Mouse (Mus musculus) heart, adult 2 months (tissue): ENCODE results near the gene Tmem256. TPM values are rescaled to one million over a fixed set of nuclear protein-coding genes. Genes with fewer than 3 reads are reported as not detected.

Source experiments
- DNase-seq, 2 experiments: peaks; one replicate each; pipeline ENCODE4 v3.0.0; 2021
- H3K27ac ChIP-seq: fragments of 200-600 bp; 2 replicates; pipeline ENCODE4 v1.8.1; 2022
- H3K27me3 ChIP-seq: fragments of 200-500 bp; 2 replicates; pipeline ENCODE4 v1.6.1; 2012; ENCODE audit warnings: mild to moderate bottlenecking, low read length, inconsistent platforms, mixed read lengths; ENCODE audit not compliant: control insufficient read depth, insufficient read depth
- H3K36me3 ChIP-seq: fragments of 200-500 bp; 2 replicates; pipeline ENCODE4 v1.6.1; 2012; ENCODE audit warnings: low read length, inconsistent platforms; ENCODE audit not compliant: control insufficient read depth, insufficient read depth
- H3K4me1 ChIP-seq: fragments of 200-500 bp; 2 replicates; pipeline ENCODE4 v1.6.1; 2011; ENCODE audit warnings: low read length; ENCODE audit not compliant: control insufficient read depth, insufficient read depth
- H3K4me3 ChIP-seq: fragments of 200-600 bp; 2 replicates; pipeline ENCODE4 v1.8.1; 2022
- H3K79me2 ChIP-seq: fragments of 200-500 bp; replicated peaks from 2 replicates; pipeline ENCODE4 v1.6.1; 2012; ENCODE audit warnings: mild to moderate bottlenecking, inconsistent platforms, low read length, moderate library complexity, mixed read lengths; ENCODE audit not compliant: control insufficient read depth, insufficient read depth
- H3K9ac ChIP-seq: fragments of 200-500 bp; 2 replicates; pipeline ENCODE4 v1.6.1; 2012; ENCODE audit warnings: low read depth, mild to moderate bottlenecking, control low read depth, inconsistent platforms, low read length, mixed read lengths
- CTCF ChIP-seq: fragments of 200-600 bp; IDR thresholded peaks from 2 replicates; pipeline ENCODE4 v1.8.1; 2022; ENCODE audit warnings: antibody characterized with exemption, mild to moderate bottlenecking, moderate library complexity
- EP300 ChIP-seq: fragments of 200-500 bp; IDR thresholded peaks from 2 replicates; pipeline ENCODE4 v1.6.1; 2011; ENCODE audit warnings: low read depth, low read length, control low read depth; ENCODE audit not compliant: insufficient read depth
- POLR2A ChIP-seq: fragments of 200-500 bp; IDR thresholded peaks from 2 replicates; pipeline ENCODE4 v1.6.1; 2011; ENCODE audit warnings: mild to moderate bottlenecking, low read depth, low read length, control low read depth; ENCODE audit not compliant: insufficient read depth
- WGBS: fragments of 180-500 bp; shearing (Covaris S2); methylation state at CpG from one replicate; pipeline ENCODE4 v1.1.7; 2018; 5-methylcytosine and 5-hydroxymethylcytosine counted together
- intact Hi-C: fragments of 180-260 bp; cut with DNase I; formaldehyde crosslinking; loops from one replicate; pipeline ENCODE4 v1.15.1; 2025
- polyA plus RNA-seq: library from polyadenylated mRNA; depleted of rRNA; stranded (reverse); fragments of >200 nt; gene quantifications from 2 replicates; pipeline ENCODE4 v1.2.3, GENCODE M21; 2012
- total RNA-seq, 2 experiments: library from RNA; stranded (reverse); gene quantifications; 2 replicates each; pipeline ENCODE4 v1.2.3; 2021

Gene Tmem256
- total and polyA plus RNA-seq, 3 experiments: 214 to 308 (median 254) TPM

- peak overlapping the region; percentile 68 for H3K9ac ChIP-seq
- H3K27me3 ChIP-seq: no peaks in the 10 kb centered on the region
- no peak for DNase-seq
- no peaks in the 10 kb centered on the region for H3K36me3 ChIP-seq
- TF ChIP-seq POLR2A (no peak), CTCF (peak; percentile 94), EP300 (no peak)
- peak overlapping the region; percentile 81 for H3K27ac ChIP-seq
- intact Hi-C loops: loop anchor here (1.0 to 2.0 kb wide), 2 partner anchors 40 to 69 kb away; partner anchors contain the start of gene Eif5a
- peak overlapping the region; percentile 77 for H3K4me3 ChIP-seq
- no peaks in the 10 kb centered on the region for H3K79me2 ChIP-seq
- under 1% methylated on average over 18 of the region's 18 CpGs for WGBS
- H3K4me1 ChIP-seq: peaks cover 6% of the 10 kb centered on the region
Measured at GRCm38 (mm10) chr11:69880506-69880852, 42.2 kb downstream of the Tmem256 start.

- H3K4me1 ChIP-seq: peaks cover 5% of the 10 kb centered on the region
- peak; percentile 96 for DNase-seq
- peak; percentile 57 for TF ChIP-seq CTCF
- TF ChIP-seq EP300: no peak; the same call in 1 of the 2 replicates
- TF ChIP-seq POLR2A: peak; percentile 98
- H3K9ac ChIP-seq: peak within 1 kb of the TSS; percentile 68
- peak within 1 kb of the TSS; percentile 81 for H3K27ac ChIP-seq
- WGBS: under 1% methylated on average over 46 of the region's 46 CpGs
- no peaks in the 10 kb centered on the region for H3K27me3 ChIP-seq
- intact Hi-C loops: loop anchor here (1.0 to 2.0 kb wide), 2 partner anchors 40 to 68 kb away; partner anchors contain the start of gene Eif5a
- no peaks in the 10 kb centered on the region for H3K79me2 ChIP-seq
- no peaks in the 10 kb centered on the region for H3K36me3 ChIP-seq
- peak within 1 kb of the TSS; percentile 77 for H3K4me3 ChIP-seq
Measured at GRCm38 (mm10) chr11:69880853-69881603, 42.7 kb downstream of the Tmem256 start, which contains the start of gene Kctd11. TSS of gene Kctd11 (minus strand) at chr11:69881406.

- no peak for TF ChIP-seq POLR2A
- no peak for TF ChIP-seq EP300
- no peak for TF ChIP-seq CTCF
- Histone ChIP-seq H3K4me1 (peaks cover 3% of the 10 kb centered on the region), H3K4me3 (peak overlapping the region; percentile 77), H3K27ac (peak overlapping the region; percentile 81), H3K79me2 (no peaks in the 10 kb centered on the region), H3K36me3 (no peaks in the 10 kb centered on the region), H3K9ac (peak overlapping the region; percentile 64), H3K27me3 (no peaks in the 10 kb centered on the region)
- DNase-seq: no peak
- 63% methylated on average over 21 of the region's 21 CpGs for WGBS
- intact Hi-C loops: loop anchor here (2.0 kb wide), 1 partner anchor 39 kb away; the partner anchor contains the start of gene Eif5a
Measured at GRCm38 (mm10) chr11:69881787-69882670, 43.7 kb downstream of the Tmem256 start.

GRCm38 (mm10) chr11:69883066-69883465 lies 44.8 kb downstream of the Tmem256 start:
- Histone ChIP-seq H3K79me2 (no peaks in the 10 kb centered on the region), H3K4me1 (peaks cover 5% of the 10 kb centered on the region), H3K27me3 (no peaks in the 10 kb centered on the region), H3K9ac (no peak overlapping the region), H3K36me3 (no peaks in the 10 kb centered on the region), H3K27ac (no peak overlapping the region), H3K4me3 (no peak overlapping the region)
- peak; percentile 65 for TF ChIP-seq CTCF
- no peak for TF ChIP-seq EP300
- intact Hi-C loops: no loop called here
- 72% methylated on average over 4 of the region's 4 CpGs for WGBS
- no peak for DNase-seq

- H3K4me1 ChIP-seq: peaks cover 5% of the 10 kb centered on the region
Measured at GRCm38 (mm10) chr11:69883527-69884151, 45.3 kb downstream of the Tmem256 start.

More at GRCm38 (mm10) chr11:69883527-69884151, 45.3 kb downstream of the Tmem256 start:
- Histone ChIP-seq H3K9ac (no peak overlapping the region), H3K27me3 (no peaks in the 10 kb centered on the region), H3K4me3 (no peak overlapping the region), H3K27ac (peak overlapping the region; percentile 67), H3K36me3 (no peaks in the 10 kb centered on the region), H3K79me2 (no peaks in the 10 kb centered on the region)
- peak in 1 of 2 experiments; percentile 14 for DNase-seq
- 81% methylated on average over 8 of the region's 8 CpGs for WGBS
- no peak for TF ChIP-seq CTCF
- no peak for TF ChIP-seq POLR2A
- TF ChIP-seq EP300: no peak
- intact Hi-C loops: no loop called here
